Mouse (Mus musculus) limb, embryonic 14.5 days (tissue): Measurements from ENCODE around the gene Bscl2. TPM values are rescaled to one million over a fixed set of nuclear protein-coding genes. Genes with fewer than 3 reads are reported as not detected.
"Not testable (repeated sequence)": the region's sequence is repeated elsewhere in the genome, so short reads cannot be mapped to it uniquely, and the experiment has no call there.

Source experiments
- ATAC-seq: fragments of 200-750 bp; cut with Nextera tagmentation; 2 replicates; pipeline ENCODE4 v1.8.0; 2017; ENCODE audit warnings: low read depth, moderate number of reproducible peaks, moderate TSS enrichment; ENCODE audit not compliant: low FRiP score
- DNase-seq: peaks from one replicate; pipeline ENCODE4 v3.0.0-alpha.2; 2015; ENCODE audit warnings: low spot score
- H3K27ac ChIP-seq: fragments of 300-500 bp; sonication (generic); replicated peaks from 2 replicates; pipeline ENCODE4 v1.5.1; 2014; ENCODE audit warnings: low read depth, mild to moderate bottlenecking, low read length, moderate library complexity, mixed read lengths
- H3K27me3 ChIP-seq: fragments of 300-500 bp; sonication (generic); 2 replicates; pipeline ENCODE4 v1.6.1; 2014; ENCODE audit warnings: low read length, mixed read lengths; ENCODE audit not compliant: control insufficient read depth, insufficient read depth
- H3K36me3 ChIP-seq: fragments of 300-500 bp; sonication (generic); 2 replicates; pipeline ENCODE4 v1.6.1; 2014; ENCODE audit warnings: mild to moderate bottlenecking, low read length, moderate library complexity, mixed read lengths; ENCODE audit not compliant: control insufficient read depth, insufficient read depth
- H3K4me1 ChIP-seq: fragments of 300-500 bp; sonication (generic); 2 replicates; pipeline ENCODE4 v1.6.1; 2014; ENCODE audit warnings: antibody characterized with exemption, low read length, mixed read lengths; ENCODE audit not compliant: control insufficient read depth, insufficient read depth
- H3K4me2 ChIP-seq: fragments of 300-500 bp; sonication (generic); replicated peaks from 2 replicates; pipeline ENCODE4 v1.6.1; 2014; ENCODE audit warnings: low read depth, mild to moderate bottlenecking, low read length, moderate library complexity; ENCODE audit not compliant: severe bottlenecking
- H3K4me3 ChIP-seq: fragments of 300-500 bp; sonication (generic); replicated peaks from 2 replicates; pipeline ENCODE4 v1.5.1; 2014; ENCODE audit warnings: low read length
- H3K9ac ChIP-seq: fragments of 300-500 bp; sonication (generic); 2 replicates; pipeline ENCODE4 v1.6.1; 2014; ENCODE audit warnings: mild to moderate bottlenecking, low read depth, low read length, moderate library complexity; ENCODE audit not compliant: severe bottlenecking
- H3K9me3 ChIP-seq: fragments of 300-500 bp; sonication (generic); 2 replicates; pipeline ENCODE4 v1.6.1; 2016; ENCODE audit warnings: low read length; ENCODE audit not compliant: control insufficient read depth
- POLR2A ChIP-seq: fragments of 200-500 bp; IDR thresholded peaks from 2 replicates; pipeline ENCODE4 v1.8.0; 2012; ENCODE audit warnings: inconsistent platforms, mild to moderate bottlenecking, moderate library complexity, borderline replicate concordance; ENCODE audit not compliant: insufficient read depth, insufficient read length; ENCODE audit errors: extremely low read depth
- WGBS: fragments of 180-500 bp; shearing (Covaris S2); extraction: QIAGEN DNeasy Blood & Tissue Kit; methylation state at CpG from one replicate; pipeline ENCODE4 v1.1.7; 2014; 5-methylcytosine and 5-hydroxymethylcytosine counted together
- microRNA-seq: library from miRNA; unstranded; fragments of <30 nt; microRNA quantifications from one replicate; pipeline ENCODE4, GENCODE M21; 2016
- polyA plus RNA-seq, 2 experiments: library from polyadenylated mRNA; depleted of rRNA in 1 of 2; stranded (reverse) in 1 of 2; unstranded in 1 of 2; fragments of >200 nt; fragmentation: Nextera tagmentation in 1 of 2; extraction: Ambion mirVana in 1 of 2; gene quantifications; 2 replicates each; pipeline versions ENCODE4 v1.2.1 to v1.2.3; 2012 to 2014

Bscl2 gene
- polyA plus RNA-seq, 2 experiments: 48.2 to 50.2 TPM

GRCm38 (mm10) chr19:8895397-8895960 is 58.2 kb downstream of the Bscl2 start:
- no peak overlapping the region for H3K4me2 ChIP-seq

GRCm38 (mm10) chr19:8896231-8896630 is 59.0 kb downstream of the Bscl2 start:
- H3K4me3 ChIP-seq, H3K4me2 ChIP-seq, H3K27me3 ChIP-seq, H3K9me3 ChIP-seq, H3K27ac ChIP-seq, H3K9ac ChIP-seq, DNase-seq, ATAC-seq: not testable (repeated sequence)
- H3K36me3 ChIP-seq: peaks cover 33% of the 10 kb centered on the region
- peaks cover 19% of the 10 kb centered on the region for H3K4me1 ChIP-seq
- WGBS: 87% methylated on average over 5 of the region's 5 CpGs

More at GRCm38 (mm10) chr19:8895397-8895960, 58.2 kb downstream of the Bscl2 start:
- Histone ChIP-seq H3K9me3 (no peaks in the 10 kb centered on the region), H3K27ac (no peak overlapping the region), H3K4me3 (no peak overlapping the region), H3K36me3 (peaks cover 39% of the 10 kb centered on the region), H3K4me1 (peaks cover 19% of the 10 kb centered on the region), H3K9ac (no peak overlapping the region), H3K27me3 (no peaks in the 10 kb centered on the region)
- no peak for TF ChIP-seq POLR2A
- ATAC-seq (no peak), DNase-seq (no peak)
- WGBS: 89% methylated on average over 9 of the region's 9 CpGs

GRCm38 (mm10) chr19:8897211-8897864 is 60.1 kb downstream of the Bscl2 start:
- Histone ChIP-seq H3K4me1 (peaks cover 19% of the 10 kb centered on the region), H3K36me3 (peaks cover 36% of the 10 kb centered on the region), H3K4me2 (peak overlapping the region; percentile 86), H3K9ac (peak overlapping the region; percentile 54), H3K27ac (peak overlapping the region; percentile 78), H3K4me3 (peak overlapping the region; percentile 95)
- 18% methylated on average over 19 of the region's 21 CpGs for WGBS
- H3K27me3 ChIP-seq, H3K9me3 ChIP-seq, DNase-seq: not testable (repeated sequence)
- ATAC-seq: peak; percentile 38

GRCm38 (mm10) chr19:8897865-8898495 is 60.7 kb downstream of the Bscl2 start, which contains the start of gene Ganab:
Ganab (plus strand) TSS chr19:8898071.
- Histone ChIP-seq H3K4me3 (peak within 1 kb of the TSS; percentile 95), H3K36me3 (peaks cover 41% of the 10 kb centered on the region), H3K4me1 (peaks cover 19% of the 10 kb centered on the region), H3K27ac (peak within 1 kb of the TSS; percentile 78), H3K4me2 (peak within 1 kb of the TSS; percentile 86), H3K27me3 (no peaks in the 10 kb centered on the region), H3K9me3 (no peaks in the 10 kb centered on the region), H3K9ac (peak within 1 kb of the TSS; percentile 91)
- ATAC-seq (peak; percentile 99), DNase-seq (peak; percentile 99)
- 0 out of 2 replicates have a peak, but pooled peaks have one; percentile 39 for TF ChIP-seq POLR2A
- whole genome bisulfite sequencing: under 1% methylated on average over 53 of the region's 53 CpGs

Small RNA genes within 50 kb of the gene (microRNA-seq; reads per million reads assigned to microRNA genes)
- not detected for gene Mir5136

Other genes with a start within 250 kb of the Bscl2 start
Only the 30 nearest of the 33 such genes appear.
- 111 and 123 TPM in 2 replicates for gene Slc3a2, start 114.1 kb upstream of the Bscl2 start, polyA plus RNA-seq (2012; rRNA removed)
- gene Slc3a2, start 114.1 kb upstream of the Bscl2 start, polyA plus RNA-seq (2014; fragmentation: Nextera tagmentation; extraction: Ambion mirVana): 101 and 109 TPM in 2 replicates
- gene Wdr74, start 101.6 kb upstream of the Bscl2 start, polyA plus RNA-seq (2012; rRNA removed): 66.4 and 66.6 TPM in 2 replicates
- gene Wdr74, start 101.6 kb upstream of the Bscl2 start, polyA plus RNA-seq (2014; fragmentation: Nextera tagmentation; extraction: Ambion mirVana): 85.5 and 87.2 TPM in 2 replicates
- 1.6 and 3.2 TPM in 2 replicates for gene 1700092M07Rik, start 96.7 kb upstream of the Bscl2 start, polyA plus RNA-seq (2012; rRNA removed)
- 1.6 and 2.1 TPM in 2 replicates for gene 1700092M07Rik, start 96.7 kb upstream of the Bscl2 start, polyA plus RNA-seq (2014; fragmentation: Nextera tagmentation; extraction: Ambion mirVana)
- gene Stx5a, start 96.1 kb upstream of the Bscl2 start, polyA plus RNA-seq (2012; rRNA removed): 188 and 197 TPM in 2 replicates
- gene Stx5a, start 96.1 kb upstream of the Bscl2 start, polyA plus RNA-seq (2014; fragmentation: Nextera tagmentation; extraction: Ambion mirVana): 161 and 174 TPM in 2 replicates
- gene Nxf1, start 80.4 kb upstream of the Bscl2 start, polyA plus RNA-seq (2012; rRNA removed): 263 and 265 TPM in 2 replicates
- gene Nxf1, start 80.4 kb upstream of the Bscl2 start, polyA plus RNA-seq (2014; fragmentation: Nextera tagmentation; extraction: Ambion mirVana): 168 and 187 TPM in 2 replicates
- gene Tmem223, start 66.5 kb upstream of the Bscl2 start, polyA plus RNA-seq (2012; rRNA removed): 192 and 275 TPM in 2 replicates
- gene Tmem223, start 66.5 kb upstream of the Bscl2 start, polyA plus RNA-seq (2014; fragmentation: Nextera tagmentation; extraction: Ambion mirVana): 177 and 220 TPM in 2 replicates
- 63.5 and 97.1 TPM in 2 replicates for gene Tmem179b, start 63.0 kb upstream of the Bscl2 start, polyA plus RNA-seq (2012; rRNA removed)
- 83.6 and 84.2 TPM in 2 replicates for gene Tmem179b, start 63.0 kb upstream of the Bscl2 start, polyA plus RNA-seq (2014; fragmentation: Nextera tagmentation; extraction: Ambion mirVana)
- gene Taf6l, start 51.0 kb upstream of the Bscl2 start, polyA plus RNA-seq (2012; rRNA removed): 22.4 and 29.1 TPM in 2 replicates
- 21.3 and 21.8 TPM in 2 replicates for gene Taf6l, start 51.0 kb upstream of the Bscl2 start, polyA plus RNA-seq (2014; fragmentation: Nextera tagmentation; extraction: Ambion mirVana)
- gene Polr2g, start 38.9 kb upstream of the Bscl2 start, polyA plus RNA-seq (2012; rRNA removed): 135 and 140 TPM in 2 replicates
- 153 and 165 TPM in 2 replicates for gene Polr2g, start 38.9 kb upstream of the Bscl2 start, polyA plus RNA-seq (2014; fragmentation: Nextera tagmentation; extraction: Ambion mirVana)
- 3.5 and 3.9 TPM in 2 replicates for gene Zbtb3, start 34.9 kb upstream of the Bscl2 start, polyA plus RNA-seq (2012; rRNA removed)
- gene Zbtb3, start 34.9 kb upstream of the Bscl2 start, polyA plus RNA-seq (2014; fragmentation: Nextera tagmentation; extraction: Ambion mirVana): 5.3 and 5.6 TPM in 2 replicates
- 48.3 and 54.3 TPM in 2 replicates for gene Ttc9c, start 18.1 kb upstream of the Bscl2 start, polyA plus RNA-seq (2012; rRNA removed)
- 41.8 and 48.5 TPM in 2 replicates for gene Ttc9c, start 18.1 kb upstream of the Bscl2 start, polyA plus RNA-seq (2014; fragmentation: Nextera tagmentation; extraction: Ambion mirVana)
- 59.4 and 88.6 TPM in 2 replicates for gene Hnrnpul2, start 17.5 kb upstream of the Bscl2 start, polyA plus RNA-seq (2012; rRNA removed)
- 9.5 and 9.6 TPM in 2 replicates for gene Hnrnpul2, start 17.5 kb upstream of the Bscl2 start, polyA plus RNA-seq (2014; fragmentation: Nextera tagmentation; extraction: Ambion mirVana)
- 0.51 and 3.0 TPM in 2 replicates for gene AC129217.1, start 7.7 kb upstream of the Bscl2 start, polyA plus RNA-seq (2012; rRNA removed)
- gene AC129217.1, start 7.7 kb upstream of the Bscl2 start, polyA plus RNA-seq (2014; fragmentation: Nextera tagmentation; extraction: Ambion mirVana): not detected in 2 replicates
- gene Gng3, start 1.7 kb downstream of the Bscl2 start, polyA plus RNA-seq (2012; rRNA removed): 2.2 and 2.5 TPM in 2 replicates
- 4.2 and 5.0 TPM in 2 replicates for gene Gng3, start 1.7 kb downstream of the Bscl2 start, polyA plus RNA-seq (2014; fragmentation: Nextera tagmentation; extraction: Ambion mirVana)
- 1.9 and 2.1 TPM in 2 replicates for gene Lrrn4cl, start 13.3 kb downstream of the Bscl2 start, polyA plus RNA-seq (2012; rRNA removed)
- gene Lrrn4cl, start 13.3 kb downstream of the Bscl2 start, polyA plus RNA-seq (2014; fragmentation: Nextera tagmentation; extraction: Ambion mirVana): 0.70 and 1.6 TPM in 2 replicates
- gene Ubxn1, start 34.0 kb downstream of the Bscl2 start, polyA plus RNA-seq (2012; rRNA removed): 84.2 and 127 TPM in 2 replicates
- 154 and 166 TPM in 2 replicates for gene Ubxn1, start 34.0 kb downstream of the Bscl2 start, polyA plus RNA-seq (2014; fragmentation: Nextera tagmentation; extraction: Ambion mirVana)
- 33.9 and 51.3 TPM in 2 replicates for gene Uqcc3, start 43.5 kb downstream of the Bscl2 start, polyA plus RNA-seq (2012; rRNA removed)
- 65.9 and 70.1 TPM in 2 replicates for gene Uqcc3, start 43.5 kb downstream of the Bscl2 start, polyA plus RNA-seq (2014; fragmentation: Nextera tagmentation; extraction: Ambion mirVana)
- gene Lbhd1, start 46.3 kb downstream of the Bscl2 start, polyA plus RNA-seq (2012; rRNA removed): 6.0 and 6.1 TPM in 2 replicates
- gene Lbhd1, start 46.3 kb downstream of the Bscl2 start, polyA plus RNA-seq (2014; fragmentation: Nextera tagmentation; extraction: Ambion mirVana): 59.6 and 70.0 TPM in 2 replicates
- not detected in 2 replicates for gene Gm49403, start 46.5 kb downstream of the Bscl2 start, polyA plus RNA-seq (2012; rRNA removed)
- not detected in 2 replicates for gene Gm49403, start 46.5 kb downstream of the Bscl2 start, polyA plus RNA-seq (2014; fragmentation: Nextera tagmentation; extraction: Ambion mirVana)
- gene 1810009A15Rik, start 51.4 kb downstream of the Bscl2 start, polyA plus RNA-seq (2012; rRNA removed): 50.1 and 92.1 TPM in 2 replicates
- 80.2 and 87.6 TPM in 2 replicates for gene 1810009A15Rik, start 51.4 kb downstream of the Bscl2 start, polyA plus RNA-seq (2014; fragmentation: Nextera tagmentation; extraction: Ambion mirVana)
- 0.38 TPM in 1 of 2 replicates, not detected in the other for gene Gm49416, start 51.5 kb downstream of the Bscl2 start, polyA plus RNA-seq (2012; rRNA removed)
- 0.50 TPM in 1 of 2 replicates, not detected in the other for gene Gm49416, start 51.5 kb downstream of the Bscl2 start, polyA plus RNA-seq (2014; fragmentation: Nextera tagmentation; extraction: Ambion mirVana)
- gene Ints5, start 55.5 kb downstream of the Bscl2 start, polyA plus RNA-seq (2012; rRNA removed): 34.5 and 46.5 TPM in 2 replicates
- gene Ints5, start 55.5 kb downstream of the Bscl2 start, polyA plus RNA-seq (2014; fragmentation: Nextera tagmentation; extraction: Ambion mirVana): 33.4 and 36.6 TPM in 2 replicates
- 212 and 265 TPM in 2 replicates for gene Ganab, start 60.6 kb downstream of the Bscl2 start, polyA plus RNA-seq (2012; rRNA removed)
- 91.7 and 99.6 TPM in 2 replicates for gene Ganab, start 60.6 kb downstream of the Bscl2 start, polyA plus RNA-seq (2014; fragmentation: Nextera tagmentation; extraction: Ambion mirVana)
- gene B3gat3, start 82.9 kb downstream of the Bscl2 start, polyA plus RNA-seq (2012; rRNA removed): 116 and 142 TPM in 2 replicates
- 39.7 and 43.0 TPM in 2 replicates for gene B3gat3, start 82.9 kb downstream of the Bscl2 start, polyA plus RNA-seq (2014; fragmentation: Nextera tagmentation; extraction: Ambion mirVana)
- gene Rom1, start 91.9 kb downstream of the Bscl2 start, polyA plus RNA-seq (2012; rRNA removed): 5.2 and 7.1 TPM in 2 replicates
- 2.0 and 2.4 TPM in 2 replicates for gene Rom1, start 91.9 kb downstream of the Bscl2 start, polyA plus RNA-seq (2014; fragmentation: Nextera tagmentation; extraction: Ambion mirVana)
- 62.1 and 74.9 TPM in 2 replicates for gene Eml3, start 92.1 kb downstream of the Bscl2 start, polyA plus RNA-seq (2012; rRNA removed)
- gene Eml3, start 92.1 kb downstream of the Bscl2 start, polyA plus RNA-seq (2014; fragmentation: Nextera tagmentation; extraction: Ambion mirVana): 21.5 and 25.2 TPM in 2 replicates
- 63.4 and 76.5 TPM in 2 replicates for gene Mta2, start 104.4 kb downstream of the Bscl2 start, polyA plus RNA-seq (2012; rRNA removed)
- gene Mta2, start 104.4 kb downstream of the Bscl2 start, polyA plus RNA-seq (2014; fragmentation: Nextera tagmentation; extraction: Ambion mirVana): 43.8 and 47.2 TPM in 2 replicates
- gene Tut1, start 116.4 kb downstream of the Bscl2 start, polyA plus RNA-seq (2012; rRNA removed): 28.6 and 33.6 TPM in 2 replicates
- 27.6 and 29.2 TPM in 2 replicates for gene Tut1, start 116.4 kb downstream of the Bscl2 start, polyA plus RNA-seq (2014; fragmentation: Nextera tagmentation; extraction: Ambion mirVana)
- 530 and 577 TPM in 2 replicates for gene Eef1g, start 129.6 kb downstream of the Bscl2 start, polyA plus RNA-seq (2012; rRNA removed)
- 499 and 500 TPM in 2 replicates for gene Eef1g, start 129.6 kb downstream of the Bscl2 start, polyA plus RNA-seq (2014; fragmentation: Nextera tagmentation; extraction: Ambion mirVana)
- 21.6 and 31.4 TPM in 2 replicates for gene Ahnak, start 151.8 kb downstream of the Bscl2 start, polyA plus RNA-seq (2012; rRNA removed)
- 61.5 and 61.6 TPM in 2 replicates for gene Ahnak, start 151.8 kb downstream of the Bscl2 start, polyA plus RNA-seq (2014; fragmentation: Nextera tagmentation; extraction: Ambion mirVana)